Mouse (Mus musculus): ENCODE results near the gene Tor1aip2.

Gene Tor1aip2

DNA sequence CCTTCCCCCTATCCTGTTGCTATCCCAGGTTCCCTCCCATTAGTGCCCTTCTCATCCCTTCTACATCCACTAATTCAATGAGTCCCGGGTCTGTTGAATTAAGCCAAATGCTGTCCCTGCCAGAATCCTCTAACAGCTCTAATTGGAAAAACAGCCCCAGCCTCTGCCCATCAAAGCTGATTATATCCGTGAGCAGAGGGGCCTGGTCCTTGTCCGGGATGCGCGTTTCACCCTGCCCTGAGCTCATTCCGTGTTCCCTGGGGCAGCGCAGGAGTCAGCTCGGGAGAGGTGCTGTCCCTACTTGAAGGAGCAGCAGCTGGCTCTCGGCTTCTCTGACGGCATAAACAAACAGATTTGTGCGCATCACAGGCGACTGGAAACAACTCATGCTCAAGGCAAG lies 76.5 kb downstream of the Tor1aip2 start:
- DNase-seq, result no peak

- DNase-seq, result no peak
These were observed 76.9 kb downstream of the Tor1aip2 start for GRCm38 (mm10) chr1:156112142-156112541.

DNA sequence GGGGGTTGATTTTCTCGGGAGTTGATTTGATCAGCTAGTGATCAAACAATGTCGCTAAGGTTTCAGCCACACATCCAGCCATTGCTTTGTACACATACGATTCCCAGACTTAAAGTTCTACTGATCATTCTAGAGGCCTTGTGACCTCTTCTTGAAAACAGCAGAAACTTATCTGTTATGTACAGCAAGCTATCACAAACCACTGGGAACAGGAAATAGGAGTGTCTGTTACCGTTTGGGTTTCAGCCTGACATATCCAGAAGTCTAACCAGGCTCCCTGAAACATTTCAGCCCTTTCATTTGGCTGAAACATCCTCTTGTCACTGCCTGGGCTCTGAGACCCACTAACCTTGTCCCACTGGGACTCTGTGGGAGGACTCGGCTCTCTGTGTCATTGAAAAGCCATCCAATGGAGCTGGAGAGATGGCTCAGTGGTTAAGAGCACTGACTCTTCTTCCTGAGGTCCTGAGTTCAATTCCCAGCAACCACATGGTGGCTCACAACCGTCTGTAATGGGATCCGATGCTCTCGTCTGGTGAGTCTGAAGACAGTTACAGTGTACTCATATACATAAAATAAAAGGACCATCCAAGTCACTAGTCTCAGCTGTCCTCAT lies 78.8 kb downstream of the Tor1aip2 start:
- no peak for DNase-seq

GRCm38 (mm10) chr1:156116770-156117169 lies 81.6 kb downstream of the Tor1aip2 start:
- DNase-seq, result no peak
